Mouse (Mus musculus): Measurements from ENCODE around the gene Abcc4. TPM values are rescaled to one million over a fixed set of nuclear protein-coding genes. Genes with fewer than 3 reads are reported as not detected.

The Abcc4 gene
- total RNA-seq, 1 experiment, result 36.5 TPM

DNA sequence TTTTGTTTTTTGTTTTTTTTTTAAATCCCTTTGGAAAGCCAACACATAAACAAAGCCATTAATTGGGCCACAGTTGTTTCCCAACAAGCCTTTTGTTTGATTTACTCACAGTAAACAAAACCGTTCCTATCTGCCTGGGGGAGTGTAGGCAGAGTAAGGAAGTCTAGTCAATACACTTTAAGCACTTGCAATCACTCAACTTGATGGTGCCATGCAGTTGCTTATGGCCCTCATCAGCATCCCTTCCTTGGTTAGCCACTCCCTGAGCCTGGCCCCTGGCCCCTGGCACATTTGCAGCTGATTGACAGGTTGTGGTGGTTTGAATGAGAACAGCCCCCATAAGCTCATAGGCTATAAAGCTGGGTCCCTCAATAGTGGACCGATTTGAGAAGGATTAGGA, 209.3 kb downstream of the Abcc4 start:
- in situ Hi-C loops (cut with MboI; ENCODE audit: low sequenced_read_pairs in 2 of 2, unreplicated experiment in 2 of 2), result loop anchor here in 1 of 2 experiments (25.0 kb wide), 1 partner anchor 284 kb away; no protein-coding TSS in a partner anchor
- H3K4me3 ChIP-seq (ENCODE audit: insufficient read depth in 1 of 2, low read depth in 1 of 2, low read length in 2 of 2, poor library complexity in 1 of 2, severe bottlenecking in 1 of 2), result no peak overlapping the region
- H3K9me3 ChIP-seq (ENCODE audit: control insufficient read depth, insufficient read depth, low read depth, low read length), result no peaks in the 10 kb centered on the region
- TF ChIP-seq ZC3H11A (IDR thresholded peaks at IDR 0.05; ENCODE audit: borderline replicate concordance, low read depth, low read length), result no peak
- no peak for TF ChIP-seq MAFK (IDR thresholded peaks at IDR 0.05; ENCODE audit: insufficient read depth, low read depth, low read length)
- TF ChIP-seq HCFC1 (IDR thresholded peaks at IDR 0.05; ENCODE audit: borderline replicate concordance, insufficient read depth, low read length), result no peak
- no peak for TF ChIP-seq CHD2 (IDR thresholded peaks at IDR 0.05; ENCODE audit: low read depth, low read length)
- no peak for TF ChIP-seq ZNF384 (IDR thresholded peaks at IDR 0.05; ENCODE audit: low read depth, low read length)
- peaks cover 38% of the 10 kb centered on the region for H3K36me3 ChIP-seq (ENCODE audit: control insufficient read depth, insufficient read depth, low read length, poor library complexity, severe bottlenecking)
- no peak overlapping the region for H3K9ac ChIP-seq (ENCODE audit: insufficient read depth, low read depth, low read length, poor library complexity, severe bottlenecking)
- H3K4me1 ChIP-seq (ENCODE audit: control insufficient read depth in 2 of 2, insufficient read depth in 2 of 2, low read length in 2 of 2, poor library complexity in 1 of 2), result no peaks in the 10 kb centered on the region
- H3K27ac ChIP-seq (ENCODE audit: insufficient read depth, low read depth, low read length, poor library complexity, severe bottlenecking), result no peak overlapping the region
- DNase-seq (ENCODE audit: low read depth, low spot score), result no peak

DNA sequence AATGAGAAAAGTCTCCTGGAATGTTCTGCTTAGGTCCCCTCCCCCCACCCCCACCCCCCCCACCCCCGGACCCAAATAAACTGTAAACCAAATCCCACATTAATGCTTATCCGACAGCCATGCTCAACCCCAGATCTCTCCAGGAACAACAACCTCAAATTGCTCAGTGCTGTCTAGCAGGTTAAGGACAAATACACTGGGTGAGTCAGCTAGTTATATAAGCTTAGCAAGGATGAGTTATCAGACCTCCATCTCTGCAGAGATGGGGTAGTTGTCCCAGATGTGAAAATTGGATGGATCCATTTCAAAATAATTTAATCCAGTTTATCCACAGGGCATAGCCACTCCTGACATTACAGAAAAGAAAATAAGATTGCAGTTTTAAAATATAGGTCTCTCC, 210.6 kb downstream of the Abcc4 start:
- Histone ChIP-seq H3K36me3 (ENCODE audit: control insufficient read depth, insufficient read depth, low read length, poor library complexity, severe bottlenecking) (peaks cover 34% of the 10 kb centered on the region), H3K4me3 (ENCODE audit: insufficient read depth in 1 of 2, low read depth in 1 of 2, low read length in 2 of 2, poor library complexity in 1 of 2, severe bottlenecking in 1 of 2) (no peak overlapping the region)
- in situ Hi-C loops (cut with MboI; ENCODE audit: low sequenced_read_pairs in 2 of 2, unreplicated experiment in 2 of 2), result loop anchor here in 1 of 2 experiments (25.0 kb wide), 1 partner anchor 283 kb away; no protein-coding TSS in a partner anchor

DNA sequence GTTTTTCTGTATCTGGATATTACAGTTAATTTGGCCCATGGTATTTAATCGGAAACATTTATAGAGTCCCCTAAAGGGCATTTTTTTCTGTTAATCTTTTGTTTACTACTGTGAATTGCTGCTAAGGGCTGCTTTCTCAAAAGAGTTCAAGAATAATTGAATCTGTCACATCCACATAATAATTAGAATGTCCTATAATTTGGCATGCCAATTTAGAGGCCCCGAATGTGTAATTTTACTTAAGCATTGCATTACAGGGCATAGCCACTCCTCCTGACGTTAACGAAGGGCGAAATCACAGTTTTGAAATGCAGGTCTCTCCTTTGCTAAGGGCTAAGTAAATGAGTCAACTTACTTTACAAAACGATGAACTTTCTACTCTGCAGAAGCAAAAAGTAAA, 214.3 kb downstream of the Abcc4 start:
- H3K4me1 ChIP-seq (ENCODE audit: control insufficient read depth in 2 of 2, insufficient read depth in 2 of 2, low read length in 2 of 2, poor library complexity in 1 of 2), result peaks cover 0 to 1% of the 10 kb centered on the region in 2 experiments; a peak in 1 of 4 replicates
- H3K36me3 ChIP-seq (ENCODE audit: control insufficient read depth, insufficient read depth, low read length, poor library complexity, severe bottlenecking), result peaks cover 28% of the 10 kb centered on the region
- in situ Hi-C loops (cut with MboI; ENCODE audit: low sequenced_read_pairs in 2 of 2, unreplicated experiment in 2 of 2), result loop anchor here in 1 of 2 experiments (25.0 kb wide), 1 partner anchor 279 kb away; no protein-coding TSS in a partner anchor
- no peak overlapping the region for H3K4me3 ChIP-seq (ENCODE audit: insufficient read depth in 1 of 2, low read depth in 1 of 2, low read length in 2 of 2, poor library complexity in 1 of 2, severe bottlenecking in 1 of 2)
- H3K9me3 ChIP-seq (ENCODE audit: control insufficient read depth, insufficient read depth, low read depth, low read length), result no peaks in the 10 kb centered on the region
- H3K27ac ChIP-seq (ENCODE audit: insufficient read depth, low read depth, low read length, poor library complexity, severe bottlenecking), result no peak overlapping the region
- DNase-seq (ENCODE audit: low read depth, low spot score), result no peak
- TF ChIP-seq MAFK (IDR thresholded peaks at IDR 0.05; ENCODE audit: insufficient read depth, low read depth, low read length) (no peak), ZC3H11A (IDR thresholded peaks at IDR 0.05; ENCODE audit: borderline replicate concordance, low read depth, low read length) (no peak), ZNF384 (IDR thresholded peaks at IDR 0.05; ENCODE audit: low read depth, low read length) (no peak), CHD2 (IDR thresholded peaks at IDR 0.05; ENCODE audit: low read depth, low read length) (no peak)
- H3K9ac ChIP-seq (ENCODE audit: insufficient read depth, low read depth, low read length, poor library complexity, severe bottlenecking), result no peak overlapping the region

More for the DNA sequence above, 210.6 kb downstream of the Abcc4 start:
- Histone ChIP-seq H3K9me3 (ENCODE audit: control insufficient read depth, insufficient read depth, low read depth, low read length) (no peaks in the 10 kb centered on the region), H3K9ac (ENCODE audit: insufficient read depth, low read depth, low read length, poor library complexity, severe bottlenecking) (no peak overlapping the region), H3K27ac (ENCODE audit: insufficient read depth, low read depth, low read length, poor library complexity, severe bottlenecking) (no peak overlapping the region), H3K4me1 (ENCODE audit: control insufficient read depth in 2 of 2, insufficient read depth in 2 of 2, low read length in 2 of 2, poor library complexity in 1 of 2) (peaks cover 0 to 1% of the 10 kb centered on the region in 2 experiments; a peak in 1 of 4 replicates)
- DNase-seq (ENCODE audit: low read depth, low spot score), result no peak
- TF ChIP-seq CHD2 (IDR thresholded peaks at IDR 0.05; ENCODE audit: low read depth, low read length) (no peak), HCFC1 (IDR thresholded peaks at IDR 0.05; ENCODE audit: borderline replicate concordance, insufficient read depth, low read length) (no peak), MAFK (IDR thresholded peaks at IDR 0.05; ENCODE audit: insufficient read depth, low read depth, low read length) (no peak), ZNF384 (IDR thresholded peaks at IDR 0.05; ENCODE audit: low read depth, low read length) (no peak), ZC3H11A (IDR thresholded peaks at IDR 0.05; ENCODE audit: borderline replicate concordance, low read depth, low read length) (no peak)

DNA sequence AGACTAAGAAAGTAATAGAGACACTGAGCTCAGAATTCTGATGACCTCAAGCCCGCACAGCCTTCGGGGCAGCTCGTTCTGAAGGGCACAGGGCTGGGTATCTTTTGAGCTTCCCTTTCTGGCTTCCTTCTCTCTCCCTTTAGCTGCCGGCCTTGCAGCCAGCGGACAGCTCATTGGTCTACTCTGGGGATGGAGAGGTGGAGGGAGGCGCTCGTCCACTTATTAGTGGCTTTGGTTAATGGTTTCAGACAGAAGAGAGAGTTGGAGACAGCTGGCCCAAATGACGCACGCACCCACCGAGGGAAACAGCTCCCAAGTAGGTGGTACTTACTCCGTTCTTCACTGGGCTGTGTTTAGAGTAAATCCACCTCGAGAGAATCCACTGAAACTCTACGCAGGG, 214.7 kb downstream of the Abcc4 start:
- in situ Hi-C loops (cut with MboI; ENCODE audit: low sequenced_read_pairs in 2 of 2, unreplicated experiment in 2 of 2), result loop anchor here in 1 of 2 experiments (25.0 kb wide), 1 partner anchor 279 kb away; no protein-coding TSS in a partner anchor
- Histone ChIP-seq H3K27ac (ENCODE audit: insufficient read depth, low read depth, low read length, poor library complexity, severe bottlenecking) (no peak overlapping the region), H3K4me3 (ENCODE audit: insufficient read depth in 1 of 2, low read depth in 1 of 2, low read length in 2 of 2, poor library complexity in 1 of 2, severe bottlenecking in 1 of 2) (no peak overlapping the region), H3K36me3 (ENCODE audit: control insufficient read depth, insufficient read depth, low read length, poor library complexity, severe bottlenecking) (peaks cover 32% of the 10 kb centered on the region), H3K9ac (ENCODE audit: insufficient read depth, low read depth, low read length, poor library complexity, severe bottlenecking) (no peak overlapping the region), H3K9me3 (ENCODE audit: control insufficient read depth, insufficient read depth, low read depth, low read length) (no peaks in the 10 kb centered on the region), H3K4me1 (ENCODE audit: control insufficient read depth in 2 of 2, insufficient read depth in 2 of 2, low read length in 2 of 2, poor library complexity in 1 of 2) (peaks cover 0 to 1% of the 10 kb centered on the region in 2 experiments; a peak in 1 of 4 replicates)
- no peak for DNase-seq (ENCODE audit: low read depth, low spot score)
- TF ChIP-seq HCFC1 (IDR thresholded peaks at IDR 0.05; ENCODE audit: borderline replicate concordance, insufficient read depth, low read length) (no peak), MAFK (IDR thresholded peaks at IDR 0.05; ENCODE audit: insufficient read depth, low read depth, low read length) (no peak), ZC3H11A (IDR thresholded peaks at IDR 0.05; ENCODE audit: borderline replicate concordance, low read depth, low read length) (no peak), CHD2 (IDR thresholded peaks at IDR 0.05; ENCODE audit: low read depth, low read length) (no peak), ZNF384 (IDR thresholded peaks at IDR 0.05; ENCODE audit: low read depth, low read length) (no peak)
